Mouse (Mus musculus) neural tube, embryonic 12.5 days (tissue): ENCODE measurements at regions not wholly inside any gene's neighbourhood (a gene's known extent, or its start where the extent isn't known, plus 50 kb on each side); places are given as distances from the start of the nearest gene placed in this dataset.
A peak's percentile ranks its signal among the peaks of the same experiment; 100 is the strongest.

Experiments
- ATAC-seq: fragments of 200-750 bp; cut with Nextera tagmentation; 2 replicates; pipeline ENCODE4 v1.8.0; 2017; ENCODE audit warnings: low read depth, mild to moderate bottlenecking, moderate TSS enrichment, moderate library complexity; ENCODE audit not compliant: low FRiP score
- H3K27ac ChIP-seq: fragments of 300-500 bp; sonication (generic); 2 replicates; pipeline ENCODE4 v1.5.1; 2016
- H3K27me3 ChIP-seq: fragments of 300-500 bp; sonication (generic); replicated peaks from 2 replicates; pipeline ENCODE4 v1.6.1; 2016; ENCODE audit warnings: mild to moderate bottlenecking
- H3K36me3 ChIP-seq: fragments of 300-500 bp; sonication (generic); 2 replicates; pipeline ENCODE4 v1.6.1; 2016; ENCODE audit warnings: mild to moderate bottlenecking
- H3K4me1 ChIP-seq: fragments of 300-500 bp; sonication (generic); 2 replicates; pipeline ENCODE4 v1.6.1; 2016
- H3K4me2 ChIP-seq: fragments of 300-500 bp; sonication (generic); replicated peaks from 2 replicates; pipeline ENCODE4 v1.6.1; 2016; ENCODE audit warnings: mild to moderate bottlenecking
- H3K4me3 ChIP-seq: fragments of 300-500 bp; sonication (generic); 2 replicates; pipeline ENCODE4 v1.5.1; 2016
- H3K9ac ChIP-seq: fragments of 300-500 bp; sonication (generic); 2 replicates; pipeline ENCODE4 v1.6.1; 2016; ENCODE audit warnings: mild to moderate bottlenecking
- H3K9me3 ChIP-seq: fragments of 300-500 bp; sonication (generic); 2 replicates; pipeline ENCODE4 v1.6.1; 2016; ENCODE audit warnings: mild to moderate bottlenecking
- WGBS: fragments of 180-500 bp; shearing (Covaris S2); methylation state at CpG from one replicate; pipeline ENCODE4 v1.1.7; 2016; 5-methylcytosine and 5-hydroxymethylcytosine counted together

DNA sequence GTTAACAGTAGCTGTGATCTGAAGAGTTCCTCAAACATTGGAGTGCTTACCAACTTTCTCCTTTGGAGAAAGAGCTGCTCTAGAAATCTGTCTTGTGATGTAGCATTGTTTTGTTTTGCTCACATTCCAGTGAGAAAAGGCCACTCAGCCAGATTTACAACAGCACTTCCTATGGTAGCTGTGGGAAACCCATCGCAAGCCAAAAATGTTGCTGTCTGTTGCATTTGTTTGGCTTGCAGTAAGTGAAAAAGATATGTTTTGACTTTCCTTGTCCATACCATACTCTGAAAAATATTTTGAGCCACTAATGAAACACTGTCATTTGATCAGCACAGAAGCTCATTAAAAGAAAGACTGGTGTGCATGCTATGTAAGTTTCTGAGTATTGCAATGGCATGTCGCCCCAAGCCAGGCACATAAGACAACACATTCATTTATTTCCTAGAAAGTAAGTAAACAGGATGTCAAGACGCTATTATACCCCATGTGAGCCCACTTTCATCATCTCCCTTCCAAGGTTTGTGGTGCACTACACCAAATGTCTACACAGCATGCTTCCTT is 66.2 kb downstream of the Car2 start:
- no peak for ATAC-seq
- Histone ChIP-seq H3K9me3 (no peaks in the 10 kb centered on the region), H3K4me1 (no peaks in the 10 kb centered on the region), H3K27me3 (no peaks in the 10 kb centered on the region), H3K36me3 (no peaks in the 10 kb centered on the region), H3K4me2 (no peak overlapping the region), H3K27ac (no peak overlapping the region), H3K9ac (no peak overlapping the region), H3K4me3 (no peak overlapping the region)
- 86% methylated on average over 3 of the region's 3 CpGs for WGBS

DNA sequence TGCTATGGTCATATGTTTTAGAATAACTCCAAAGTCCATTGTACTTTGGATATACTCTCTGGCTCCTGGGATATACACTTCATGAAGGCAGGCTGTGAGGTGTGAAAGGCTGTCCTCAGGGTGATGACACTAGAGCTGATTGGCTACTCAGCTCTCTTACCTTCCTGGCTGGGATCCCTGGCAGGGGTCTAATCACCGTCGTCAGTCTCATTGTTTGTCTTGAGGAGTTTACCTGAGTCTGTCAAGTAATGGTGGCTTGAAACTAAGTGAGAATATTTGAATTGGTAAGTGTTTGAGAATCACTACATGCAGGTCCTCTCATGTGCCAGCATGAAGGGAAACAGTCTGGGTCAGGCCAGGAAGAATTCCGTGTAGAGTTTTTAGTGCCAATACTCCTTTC is 66.9 kb downstream of the Car2 start:
- H3K27me3 ChIP-seq: no peaks in the 10 kb centered on the region
- H3K27ac ChIP-seq: no peak overlapping the region
- 69% methylated on average over 3 of the region's 3 CpGs for WGBS
- H3K9ac ChIP-seq: no peak overlapping the region
- ATAC-seq: no peak
- no peaks in the 10 kb centered on the region for H3K4me1 ChIP-seq
- no peaks in the 10 kb centered on the region for H3K9me3 ChIP-seq
- H3K4me2 ChIP-seq: no peak overlapping the region
- no peak overlapping the region for H3K4me3 ChIP-seq
- H3K36me3 ChIP-seq: no peaks in the 10 kb centered on the region

DNA sequence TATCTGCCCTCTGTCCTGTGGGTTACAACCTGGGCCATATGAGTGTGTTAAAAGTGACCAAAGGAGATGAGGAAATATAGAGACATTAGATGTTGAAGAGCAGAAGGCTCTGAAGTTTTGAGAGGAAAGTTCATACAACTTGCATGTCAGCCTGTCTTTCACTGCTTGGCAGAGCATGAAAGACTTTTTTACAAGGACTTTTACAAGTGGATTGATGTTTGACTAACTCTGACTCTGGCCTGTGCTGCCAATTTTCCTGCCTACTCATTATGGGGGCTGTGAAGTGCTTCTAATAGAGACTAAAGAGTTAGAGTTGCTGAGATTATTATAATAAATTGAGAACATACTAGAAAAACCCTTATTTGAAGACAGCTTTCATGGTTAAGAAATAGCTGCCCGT is 71.4 kb downstream of the Car2 start:
- H3K4me1 ChIP-seq: peaks cover 5% of the 10 kb centered on the region; the same call in 1 of the 2 replicates
- no peaks in the 10 kb centered on the region for H3K36me3 ChIP-seq
- no peak overlapping the region for H3K4me2 ChIP-seq
- WGBS: 86% methylated on average over 1 of the region's 1 CpGs
- no peaks in the 10 kb centered on the region for H3K27me3 ChIP-seq
- no peaks in the 10 kb centered on the region for H3K9me3 ChIP-seq
- no peak for ATAC-seq
- H3K27ac ChIP-seq: no peak overlapping the region
- H3K4me3 ChIP-seq: no peak overlapping the region
- H3K9ac ChIP-seq: no peak overlapping the region

DNA sequence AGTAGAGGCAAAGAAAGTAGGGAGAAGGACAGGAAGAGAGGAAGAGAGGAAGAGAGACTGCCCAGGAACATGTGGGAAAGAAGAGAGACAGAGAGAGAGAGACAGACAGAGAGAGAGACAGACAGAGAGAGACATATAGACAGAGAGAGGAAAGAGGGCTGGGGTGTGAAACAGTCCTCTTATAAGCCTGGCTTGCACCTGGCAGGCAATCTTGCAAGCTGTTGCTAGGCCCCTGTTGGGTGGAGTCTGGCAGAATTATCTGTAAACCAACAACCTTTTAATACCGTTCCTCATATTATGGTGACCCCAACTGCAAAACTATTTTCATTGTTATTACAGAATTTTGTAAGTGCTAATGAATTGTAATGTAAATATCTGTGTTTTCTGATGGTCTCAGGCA is 72.2 kb downstream of the Car2 start:
- no peaks in the 10 kb centered on the region for H3K36me3 ChIP-seq
- peaks cover 5% of the 10 kb centered on the region; the same call in 1 of the 2 replicates for H3K4me1 ChIP-seq
- H3K27me3 ChIP-seq: no peaks in the 10 kb centered on the region
- no peaks in the 10 kb centered on the region for H3K9me3 ChIP-seq
- H3K9ac ChIP-seq: no peak overlapping the region
- ATAC-seq: no peak
- no peak overlapping the region for H3K4me3 ChIP-seq
- H3K27ac ChIP-seq: no peak overlapping the region
- 55% methylated on average over 1 of the region's 1 CpGs for WGBS
- H3K4me2 ChIP-seq: no peak overlapping the region

DNA sequence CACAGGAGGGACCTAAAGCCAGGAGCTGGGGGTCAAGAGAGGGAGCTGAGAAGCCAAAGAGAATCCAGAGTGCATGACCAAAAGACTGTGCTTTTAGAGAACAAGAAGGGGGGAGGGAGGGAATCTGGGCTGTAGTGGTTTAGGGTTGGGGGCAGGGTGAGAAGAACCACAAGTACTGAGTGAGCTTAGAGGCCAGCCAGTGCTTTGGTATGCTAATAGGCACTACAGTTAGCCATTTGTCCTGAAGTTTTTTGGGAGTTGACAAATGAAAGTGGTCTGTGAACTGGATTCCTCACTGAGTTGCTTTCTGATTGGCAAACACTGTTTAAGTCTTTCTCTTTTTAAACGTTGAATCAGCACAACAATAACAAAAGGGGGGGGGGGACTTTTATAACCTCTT is 73.5 kb downstream of the Car2 start:
- Histone ChIP-seq H3K4me2 (no peak overlapping the region), H3K36me3 (no peaks in the 10 kb centered on the region), H3K4me1 (peaks cover 5% of the 10 kb centered on the region; the same call in 1 of the 2 replicates), H3K9ac (no peak overlapping the region), H3K9me3 (no peaks in the 10 kb centered on the region), H3K27ac (no peak overlapping the region), H3K27me3 (no peaks in the 10 kb centered on the region), H3K4me3 (no peak overlapping the region)
- 0% methylated on average over 1 of the region's 1 CpGs for WGBS
- peak; percentile 63; the same call in 1 of the 2 replicates for ATAC-seq

DNA sequence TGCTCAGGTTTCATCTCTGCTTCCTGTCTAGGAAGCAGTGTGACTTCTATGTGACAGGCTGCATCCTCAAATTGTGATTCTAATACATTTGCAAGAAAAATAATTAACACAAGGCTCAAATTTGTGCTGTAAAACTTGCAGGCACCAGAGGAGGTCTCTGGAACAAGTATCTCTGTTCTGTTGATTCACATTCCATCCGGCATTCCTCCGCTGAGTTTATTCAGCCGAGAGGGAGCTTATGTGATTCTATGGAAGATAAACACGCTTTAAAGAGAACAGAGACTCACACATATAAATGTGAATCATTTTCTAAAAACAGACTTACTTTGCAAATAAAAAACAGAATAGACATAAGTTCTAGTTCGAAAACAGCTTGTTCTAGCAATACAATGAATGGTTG is 78.7 kb downstream of the Car2 start:
- no peaks in the 10 kb centered on the region for H3K9me3 ChIP-seq
- H3K27ac ChIP-seq: no peak overlapping the region
- no peaks in the 10 kb centered on the region for H3K27me3 ChIP-seq
- H3K36me3 ChIP-seq: no peaks in the 10 kb centered on the region
- ATAC-seq: no peak
- no peak overlapping the region for H3K4me3 ChIP-seq
- H3K4me2 ChIP-seq: no peak overlapping the region
- no peaks in the 10 kb centered on the region; the same call in 1 of the 2 replicates for H3K4me1 ChIP-seq
- WGBS: 84% methylated on average over 5 of the region's 5 CpGs
- no peak overlapping the region for H3K9ac ChIP-seq

DNA sequence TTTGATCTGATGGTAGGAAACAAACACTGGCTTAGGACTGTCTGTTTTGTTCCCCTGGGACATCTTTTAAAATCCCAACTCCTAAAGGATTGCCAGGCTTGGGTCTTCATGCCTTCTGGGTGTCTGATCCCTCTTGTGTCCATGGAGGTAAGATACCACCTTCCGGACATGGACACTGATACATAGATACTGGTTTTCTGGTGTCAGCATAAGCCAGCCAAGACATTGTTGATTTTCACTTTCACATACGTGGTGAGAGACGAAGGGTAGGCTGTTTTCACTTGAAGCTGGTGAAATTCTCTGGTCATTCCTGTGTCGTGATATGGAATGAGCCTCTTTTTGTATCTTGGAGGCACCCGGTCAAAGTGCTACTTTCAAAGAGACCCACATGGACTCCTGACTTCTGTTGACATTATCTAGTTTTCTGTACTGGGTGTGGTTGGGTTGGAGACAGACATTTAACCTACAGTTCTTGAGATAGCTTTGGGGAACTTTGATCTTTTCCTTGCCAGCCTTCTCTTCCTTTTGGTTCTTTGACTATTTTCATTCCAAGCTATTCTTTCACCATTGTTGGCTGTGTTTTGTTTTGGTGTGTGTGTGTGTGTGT is 79.5 kb downstream of the Car2 start:
- Histone ChIP-seq H3K4me3 (no peak overlapping the region), H3K9me3 (no peaks in the 10 kb centered on the region), H3K27ac (no peak overlapping the region), H3K4me1 (no peaks in the 10 kb centered on the region), H3K27me3 (no peaks in the 10 kb centered on the region), H3K9ac (no peak overlapping the region), H3K4me2 (no peak overlapping the region), H3K36me3 (no peaks in the 10 kb centered on the region)
- 89% methylated on average over 5 of the region's 5 CpGs for WGBS
- ATAC-seq: no peak

DNA sequence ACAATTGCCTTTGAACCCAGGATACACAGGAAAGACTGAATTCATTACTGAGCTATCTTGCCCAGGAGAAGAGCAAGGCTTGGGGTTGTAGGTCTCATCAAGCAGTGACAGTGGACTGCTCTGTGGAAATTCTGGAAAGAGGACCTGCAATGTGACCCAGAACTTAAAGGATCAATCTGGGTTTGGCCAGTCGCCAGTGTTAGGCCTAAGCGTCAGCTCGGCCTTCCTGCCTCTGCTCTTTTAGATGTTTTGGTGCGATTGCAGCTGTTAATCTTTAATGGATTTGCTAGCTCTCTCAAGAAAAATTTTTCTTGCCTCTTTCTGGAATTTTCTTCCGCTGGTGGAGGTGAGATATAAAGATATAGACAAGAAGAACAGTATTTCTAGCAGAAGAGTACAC is 81.2 kb downstream of the Car2 start:
- H3K4me2 ChIP-seq: no peak overlapping the region
- H3K27me3 ChIP-seq: no peaks in the 10 kb centered on the region
- H3K27ac ChIP-seq: no peak overlapping the region
- no peak overlapping the region for H3K4me3 ChIP-seq
- H3K9me3 ChIP-seq: no peaks in the 10 kb centered on the region
- WGBS: 92% methylated on average over 5 of the region's 5 CpGs
- H3K4me1 ChIP-seq: no peaks in the 10 kb centered on the region
- H3K9ac ChIP-seq: no peak overlapping the region
- no peaks in the 10 kb centered on the region for H3K36me3 ChIP-seq
- no peak for ATAC-seq

DNA sequence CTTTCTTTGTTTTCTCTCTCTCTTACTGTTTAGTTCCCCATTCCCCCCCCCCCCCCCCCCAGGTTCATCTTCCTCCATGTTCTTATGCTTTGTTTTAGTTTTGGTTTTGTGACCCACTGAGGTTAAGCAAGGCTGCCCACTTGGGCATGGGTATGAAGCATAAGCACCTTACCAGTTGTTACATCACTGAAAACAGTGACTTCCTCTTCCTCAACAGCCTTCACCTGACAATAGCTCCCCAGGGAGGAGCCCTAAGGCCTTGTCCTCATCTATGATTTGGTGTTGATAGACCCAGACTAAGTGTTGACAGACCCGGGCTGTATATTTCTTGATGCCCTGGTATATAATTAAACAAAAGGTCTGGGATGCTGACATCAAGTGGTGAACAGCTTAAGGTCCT is 82.3 kb downstream of the Car2 start:
- Histone ChIP-seq H3K27me3 (no peaks in the 10 kb centered on the region), H3K27ac (no peak overlapping the region), H3K4me1 (no peaks in the 10 kb centered on the region), H3K36me3 (no peaks in the 10 kb centered on the region), H3K4me2 (no peak overlapping the region), H3K9ac (no peak overlapping the region), H3K4me3 (no peak overlapping the region), H3K9me3 (no peaks in the 10 kb centered on the region)
- ATAC-seq: no peak
- WGBS: 86% methylated on average over 1 of the region's 1 CpGs

DNA sequence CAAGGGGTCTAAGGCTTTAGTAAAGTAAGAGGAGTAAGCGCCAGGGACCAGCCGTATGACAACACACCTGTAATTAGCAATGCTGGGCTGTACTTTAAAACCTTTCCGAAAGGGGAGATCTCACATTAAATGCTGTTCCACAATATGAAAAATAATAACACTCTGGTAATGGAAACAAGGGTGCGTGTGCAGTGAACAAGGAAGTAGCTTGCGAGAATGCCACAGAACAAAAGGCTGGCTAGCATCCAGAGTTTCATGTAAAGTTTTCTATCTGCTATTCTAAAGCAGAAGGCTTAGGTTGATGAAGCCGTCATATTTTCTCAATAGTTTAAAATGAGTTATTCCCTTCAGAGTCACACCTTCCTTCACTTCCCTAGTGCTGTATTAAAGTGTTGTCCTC is 83.6 kb downstream of the Car2 start:
- H3K36me3 ChIP-seq: no peaks in the 10 kb centered on the region
- H3K27me3 ChIP-seq: no peaks in the 10 kb centered on the region
- H3K4me1 ChIP-seq: no peaks in the 10 kb centered on the region
- 85% methylated on average over 6 of the region's 6 CpGs for WGBS
- H3K9ac ChIP-seq: no peak overlapping the region
- no peak overlapping the region for H3K4me2 ChIP-seq
- H3K27ac ChIP-seq: no peak overlapping the region
- no peaks in the 10 kb centered on the region for H3K9me3 ChIP-seq
- no peak for ATAC-seq
- H3K4me3 ChIP-seq: no peak overlapping the region

DNA sequence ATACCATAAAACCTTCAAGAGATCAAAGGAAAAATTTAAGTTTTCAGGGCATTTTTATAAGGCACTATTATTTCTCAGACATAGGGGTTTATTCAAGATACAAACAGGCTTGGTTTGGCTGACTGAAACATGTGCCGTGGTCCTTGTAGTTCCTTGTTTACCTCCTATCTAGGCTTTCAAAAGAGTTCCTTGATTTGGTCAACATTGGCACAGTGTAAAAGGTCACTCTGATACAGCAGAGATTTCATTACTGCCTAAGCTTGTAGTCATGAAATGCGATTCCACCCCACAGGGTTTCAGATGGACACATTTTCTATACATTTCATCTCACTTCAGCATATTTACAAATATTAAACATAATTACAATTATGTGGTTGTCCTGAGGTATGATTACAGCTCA is 85.6 kb downstream of the Car2 start:
- H3K9ac ChIP-seq: no peak overlapping the region
- H3K9me3 ChIP-seq: no peaks in the 10 kb centered on the region
- WGBS: 90% methylated on average over 2 of the region's 2 CpGs
- H3K4me3 ChIP-seq: no peak overlapping the region
- no peak overlapping the region for H3K27ac ChIP-seq
- no peaks in the 10 kb centered on the region for H3K36me3 ChIP-seq
- ATAC-seq: no peak
- H3K4me2 ChIP-seq: no peak overlapping the region
- H3K27me3 ChIP-seq: no peaks in the 10 kb centered on the region
- H3K4me1 ChIP-seq: no peaks in the 10 kb centered on the region

DNA sequence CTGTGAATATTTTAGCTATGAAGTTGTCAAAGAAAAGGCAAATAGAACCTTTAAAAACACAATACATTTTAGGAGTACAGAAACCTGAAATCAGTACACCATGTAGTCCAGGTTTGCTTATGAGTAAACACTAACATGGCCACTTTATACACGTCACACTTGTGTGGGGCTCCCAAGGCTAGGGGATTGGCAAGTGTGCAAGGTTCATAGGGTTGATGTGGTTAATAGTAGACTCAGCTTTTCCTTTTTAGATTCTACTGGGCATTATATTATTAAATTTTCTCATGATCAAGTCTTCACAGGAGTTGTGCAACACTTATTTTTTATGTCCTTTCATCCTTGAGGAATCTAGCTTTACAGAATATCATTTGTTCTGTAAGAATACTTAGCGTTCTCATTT is 88.7 kb downstream of the Car2 start:
- ATAC-seq: no peak
- Histone ChIP-seq H3K9ac (no peak overlapping the region), H3K27ac (no peak overlapping the region), H3K4me1 (no peaks in the 10 kb centered on the region), H3K36me3 (no peaks in the 10 kb centered on the region), H3K9me3 (no peaks in the 10 kb centered on the region), H3K4me2 (no peak overlapping the region), H3K27me3 (no peaks in the 10 kb centered on the region), H3K4me3 (no peak overlapping the region)
- WGBS: 94% methylated on average over 2 of the region's 2 CpGs

DNA sequence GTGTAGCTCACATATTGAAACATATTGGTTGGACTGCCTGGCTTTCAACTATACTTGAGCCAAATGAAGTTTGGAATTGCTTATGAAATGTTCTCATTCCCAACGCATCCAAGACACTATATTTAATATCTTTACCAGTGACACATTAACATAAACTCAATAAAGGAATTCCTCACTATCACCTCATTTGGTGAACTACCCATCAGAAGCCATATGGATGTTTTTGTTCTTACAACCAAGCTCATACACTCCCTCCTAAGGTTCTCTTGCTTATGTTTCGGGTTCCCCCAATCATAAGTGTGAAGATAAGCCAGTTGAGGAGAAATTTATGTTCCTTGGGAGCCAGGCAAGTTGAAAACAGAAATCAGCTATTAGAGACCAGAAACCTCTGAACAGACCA is 89.1 kb downstream of the Car2 start:
- Histone ChIP-seq H3K4me1 (no peaks in the 10 kb centered on the region), H3K4me3 (no peak overlapping the region), H3K27ac (no peak overlapping the region), H3K9me3 (no peaks in the 10 kb centered on the region), H3K9ac (no peak overlapping the region), H3K27me3 (no peaks in the 10 kb centered on the region), H3K4me2 (no peak overlapping the region), H3K36me3 (no peaks in the 10 kb centered on the region)
- WGBS: 92% methylated on average over 2 of the region's 2 CpGs
- no peak for ATAC-seq
